Mouse (Mus musculus): ENCODE data around the gene Olfr15.
"Not testable (repeated sequence)": the region's sequence is repeated elsewhere in the genome, so short reads cannot be mapped to it uniquely, and the experiment has no call there.

Olfr15 gene

DNA sequence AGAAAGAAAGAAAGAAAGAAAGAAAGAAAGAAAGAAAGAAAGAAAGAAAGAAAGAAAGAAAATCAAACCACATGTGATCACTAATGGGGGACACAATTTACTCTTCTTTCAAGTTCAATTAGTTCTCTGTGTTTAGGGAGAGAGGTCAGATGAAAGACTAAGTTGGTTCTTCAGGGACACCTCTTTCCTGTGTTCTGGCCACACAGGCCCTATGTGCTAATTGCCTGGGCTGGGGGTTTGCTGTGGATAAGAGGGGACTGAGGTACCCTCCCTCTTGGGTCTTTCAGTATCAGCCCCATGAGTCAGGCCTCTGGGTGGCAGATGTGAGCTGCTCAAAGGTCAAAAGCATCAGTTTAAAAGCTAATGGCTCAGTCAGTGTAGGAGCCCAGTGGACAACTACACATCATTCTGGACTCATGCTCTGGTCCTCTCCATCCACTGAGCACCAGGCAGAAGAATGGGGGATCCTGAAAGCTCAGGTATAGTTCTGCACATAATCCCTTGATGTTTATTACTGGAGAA, at the start of gene Olfr15:
Olfr15 (plus strand) TSS at position 291 of the 522 bp plus-strand sequence.
- no peak for DNase-seq

DNA sequence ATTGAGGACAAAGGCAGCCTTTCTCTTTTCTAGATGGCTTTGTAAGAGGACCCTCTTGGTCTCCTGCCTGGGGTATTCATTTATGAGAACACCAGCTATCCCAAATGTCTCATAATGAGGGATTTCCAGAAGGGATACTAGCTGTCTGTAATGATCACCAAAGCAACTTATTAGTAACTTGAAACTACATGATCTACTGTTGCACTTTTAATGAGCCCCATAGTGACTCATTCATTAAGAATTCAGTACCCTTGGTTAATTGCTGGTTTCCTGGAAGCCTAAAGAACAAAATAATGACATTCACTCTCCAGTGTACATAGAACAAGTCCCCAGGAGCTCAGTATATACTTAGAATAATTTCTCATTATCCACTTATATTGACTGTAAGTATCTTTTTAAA, 49.4 kb upstream of the Olfr15 start:
- no peak for DNase-seq

DNA sequence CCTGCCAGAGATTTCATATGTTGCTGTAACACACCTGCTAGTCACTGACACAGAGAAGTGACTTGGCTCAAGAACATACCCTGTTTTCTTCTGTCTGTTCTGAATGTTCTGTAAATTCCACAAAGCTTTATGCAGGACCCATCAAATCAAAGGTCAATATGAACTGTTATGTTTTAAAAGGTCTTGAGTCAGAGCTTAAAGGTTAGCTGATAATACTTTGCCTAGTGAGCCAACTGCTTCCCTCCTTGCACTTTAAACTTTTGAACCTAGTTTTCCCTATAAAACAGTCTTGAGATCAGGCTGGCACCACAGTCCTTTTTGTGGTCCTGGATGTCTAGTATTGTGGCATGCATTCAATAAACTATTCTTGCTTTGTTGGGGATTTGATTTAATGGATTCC, 42.3 kb upstream of the Olfr15 start:
- DNase-seq = no peak

DNA sequence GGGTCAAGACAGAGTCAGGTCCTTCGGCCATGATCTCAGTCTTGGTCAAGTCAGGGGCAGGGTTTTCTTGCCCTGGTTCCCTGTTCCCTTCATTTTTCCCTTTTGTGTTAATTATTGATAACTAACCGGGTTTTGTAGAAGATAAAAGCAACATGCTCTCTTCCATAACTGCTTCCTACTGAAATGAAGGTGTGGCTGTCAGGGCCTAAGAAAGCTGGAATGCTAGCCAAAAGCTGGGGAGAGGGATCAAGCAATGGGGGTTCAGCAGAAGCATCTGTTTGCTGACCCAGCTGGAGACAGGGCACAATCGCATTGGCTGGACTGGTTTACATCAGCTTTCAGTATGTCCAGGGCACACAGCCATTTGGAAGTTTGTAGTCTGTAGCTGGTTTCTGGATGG, 22.5 kb upstream of the Olfr15 start:
- DNase-seq = no peak

DNA sequence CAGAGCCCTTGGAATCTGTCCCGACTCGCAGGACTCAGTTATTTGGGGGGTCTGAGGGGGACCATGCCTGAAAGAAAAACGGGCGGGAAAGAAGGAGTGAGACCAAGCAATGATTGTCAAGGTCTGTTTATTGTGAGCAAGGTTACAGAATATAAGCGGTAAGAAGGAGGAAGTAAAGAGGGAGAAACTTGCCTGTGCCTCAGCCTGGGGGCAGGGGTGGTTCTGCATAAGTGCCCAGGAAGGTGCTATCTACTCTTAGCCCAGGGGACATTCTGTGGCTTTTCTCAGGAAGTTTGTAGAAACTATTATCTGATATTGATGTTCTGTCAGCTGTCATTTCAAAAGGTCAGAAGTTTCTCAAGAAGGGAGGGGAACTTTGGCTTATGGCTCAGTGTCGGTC, 16.0 kb upstream of the Olfr15 start:
- not testable (repeated sequence) for DNase-seq

DNA sequence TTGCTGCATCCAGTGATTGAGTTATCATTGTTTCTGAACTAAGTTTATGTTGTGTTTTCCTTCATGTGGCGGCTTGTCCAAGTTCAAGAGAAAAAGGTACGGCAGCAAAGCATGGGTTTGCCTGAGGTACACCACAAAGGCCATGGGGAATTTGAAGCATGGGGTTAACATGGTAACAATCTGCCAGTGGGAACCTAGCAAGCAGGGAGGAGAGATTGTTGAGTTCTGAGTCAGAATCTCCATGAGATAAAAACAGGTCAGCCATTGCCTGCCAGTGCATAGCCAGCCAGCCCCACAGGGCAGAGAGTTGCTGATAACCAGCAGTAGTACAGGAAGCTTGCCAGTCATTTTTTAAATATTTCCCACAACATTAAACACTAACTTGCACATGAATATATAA, 10.5 kb upstream of the Olfr15 start:
- DNase-seq = no peak

DNA sequence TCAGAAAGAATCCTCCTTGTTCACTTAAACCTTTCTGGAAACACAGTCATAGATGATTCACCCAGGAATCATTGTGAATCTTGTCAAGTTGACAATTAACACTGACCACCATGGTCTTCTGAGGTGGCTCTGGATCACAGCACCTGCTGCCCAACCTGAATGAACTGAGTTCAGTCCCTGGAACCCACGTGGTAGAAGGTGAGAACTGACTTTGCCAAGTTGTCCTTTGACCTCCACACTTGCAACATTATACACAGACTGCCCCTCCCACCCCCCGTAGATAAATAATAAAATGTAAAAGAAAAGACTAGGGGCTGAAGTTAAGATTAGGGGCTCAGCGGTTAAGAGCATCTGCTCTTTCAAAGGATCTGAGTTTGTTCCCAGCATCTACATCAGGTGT, 2.7 kb upstream of the Olfr15 start:
- DNase-seq = no peak

DNA sequence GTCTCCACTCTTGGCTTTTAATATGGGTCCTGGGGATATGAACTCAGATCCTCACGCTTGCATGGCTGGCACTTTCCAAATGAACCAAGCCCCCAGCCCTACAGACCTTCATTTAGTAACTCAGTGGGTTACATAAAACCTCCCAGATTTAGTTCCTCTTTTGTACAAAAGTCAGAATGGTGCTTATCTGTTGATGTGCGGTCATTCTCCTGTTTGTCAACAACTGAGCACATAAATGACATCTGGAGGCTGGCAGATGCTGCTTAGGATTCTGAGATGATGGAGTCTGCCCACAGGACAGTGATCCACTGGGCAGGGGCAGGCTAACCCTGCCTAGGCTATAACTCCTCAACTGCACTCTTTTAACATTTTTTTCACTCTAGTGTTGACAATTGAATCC, 951 bp upstream of the Olfr15 start:
- no peak for DNase-seq

DNA sequence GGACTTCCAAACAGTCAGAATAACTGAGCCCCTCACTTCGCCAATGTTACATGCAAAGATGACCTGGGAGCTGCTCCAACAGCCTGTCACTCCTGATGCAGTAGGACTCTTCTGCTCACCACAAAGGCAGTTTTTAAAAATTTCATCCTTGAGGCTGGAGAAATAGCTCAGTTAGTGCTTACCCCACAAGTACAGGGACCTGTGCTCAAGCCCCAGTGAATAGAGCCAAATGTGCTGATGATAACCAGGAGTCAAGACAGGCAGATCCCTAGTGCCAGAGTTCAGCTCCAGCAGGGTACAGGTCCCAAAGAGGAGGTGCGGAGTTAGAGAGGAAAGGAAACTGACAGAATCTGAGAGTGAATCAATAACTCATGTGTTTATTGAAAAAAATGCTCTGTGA, 4.8 kb downstream of the Olfr15 start:
- no peak for DNase-seq

DNA sequence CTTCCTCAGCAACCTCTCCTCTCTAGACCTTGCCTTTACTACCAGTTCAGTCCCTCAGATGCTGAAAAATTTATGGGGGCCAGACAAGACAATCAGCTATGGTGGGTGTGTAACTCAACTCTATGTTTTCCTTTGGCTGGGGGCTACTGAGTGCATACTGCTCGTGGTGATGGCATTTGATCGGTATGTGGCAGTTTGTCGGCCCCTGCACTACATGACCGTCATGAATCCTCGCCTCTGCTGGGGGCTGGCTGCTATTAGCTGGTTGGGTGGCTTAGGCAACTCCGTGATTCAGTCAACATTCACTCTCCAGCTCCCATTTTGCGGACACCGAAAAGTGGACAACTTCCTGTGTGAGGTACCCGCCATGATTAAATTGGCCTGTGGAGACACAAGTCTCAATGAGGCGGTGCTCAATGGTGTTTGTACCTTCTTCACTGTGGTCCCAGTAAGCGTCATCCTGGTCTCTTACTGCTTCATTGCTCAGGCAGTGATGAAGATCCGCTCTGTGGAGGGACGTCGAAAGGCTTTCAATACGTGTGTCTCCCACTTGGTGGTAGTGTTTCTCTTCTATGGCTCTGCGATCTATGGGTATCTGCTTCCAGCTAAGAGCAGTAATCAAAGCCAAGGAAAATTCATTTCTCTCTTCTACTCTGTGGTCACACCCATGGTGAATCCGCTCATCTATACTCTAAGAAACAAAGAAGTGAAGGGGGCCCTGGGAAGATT, 8.6 kb downstream of the Olfr15 start:
- DNase-seq = peak in 1 of 2 experiments; percentile 17

DNA sequence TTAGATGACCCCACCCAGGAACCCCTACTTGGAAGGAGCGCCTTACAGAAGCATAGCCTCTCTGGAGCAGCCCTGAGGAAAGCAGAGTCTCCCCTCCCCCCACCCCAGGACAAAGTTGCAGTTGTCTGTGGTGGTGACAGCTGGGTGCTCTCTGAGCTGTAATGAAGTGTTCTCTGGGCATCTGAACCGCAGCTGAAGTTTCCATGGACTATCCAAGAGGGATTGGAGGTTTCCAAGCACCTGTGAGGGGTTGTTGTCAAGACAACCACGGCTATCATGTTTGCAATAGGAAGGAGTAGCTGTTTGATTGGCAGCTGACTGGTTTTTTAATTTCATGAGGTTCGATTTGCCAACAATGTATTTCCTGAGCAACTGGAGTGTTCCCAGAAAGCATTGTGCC, 12.3 kb downstream of the Olfr15 start:
- DNase-seq = no peak

DNA sequence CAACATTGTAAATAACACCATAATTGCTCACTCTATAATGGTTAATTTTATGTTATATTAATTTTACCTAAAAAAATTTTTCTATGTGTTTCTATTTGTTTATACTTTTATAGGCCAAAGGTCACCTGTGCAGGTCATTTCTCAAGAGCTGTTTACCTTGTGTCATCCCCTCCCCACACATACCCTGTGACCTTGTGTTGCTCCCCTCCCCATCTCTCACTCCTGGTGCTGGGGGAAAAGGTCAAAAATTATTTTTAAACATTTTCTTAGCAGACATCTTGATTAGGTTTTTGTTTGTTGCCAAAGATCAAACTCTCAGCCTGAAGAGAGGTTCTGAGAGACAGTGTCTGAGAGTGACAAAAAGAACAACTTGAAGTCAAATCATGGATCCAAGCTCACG, 13.1 kb downstream of the Olfr15 start:
- DNase-seq = no peak

DNA sequence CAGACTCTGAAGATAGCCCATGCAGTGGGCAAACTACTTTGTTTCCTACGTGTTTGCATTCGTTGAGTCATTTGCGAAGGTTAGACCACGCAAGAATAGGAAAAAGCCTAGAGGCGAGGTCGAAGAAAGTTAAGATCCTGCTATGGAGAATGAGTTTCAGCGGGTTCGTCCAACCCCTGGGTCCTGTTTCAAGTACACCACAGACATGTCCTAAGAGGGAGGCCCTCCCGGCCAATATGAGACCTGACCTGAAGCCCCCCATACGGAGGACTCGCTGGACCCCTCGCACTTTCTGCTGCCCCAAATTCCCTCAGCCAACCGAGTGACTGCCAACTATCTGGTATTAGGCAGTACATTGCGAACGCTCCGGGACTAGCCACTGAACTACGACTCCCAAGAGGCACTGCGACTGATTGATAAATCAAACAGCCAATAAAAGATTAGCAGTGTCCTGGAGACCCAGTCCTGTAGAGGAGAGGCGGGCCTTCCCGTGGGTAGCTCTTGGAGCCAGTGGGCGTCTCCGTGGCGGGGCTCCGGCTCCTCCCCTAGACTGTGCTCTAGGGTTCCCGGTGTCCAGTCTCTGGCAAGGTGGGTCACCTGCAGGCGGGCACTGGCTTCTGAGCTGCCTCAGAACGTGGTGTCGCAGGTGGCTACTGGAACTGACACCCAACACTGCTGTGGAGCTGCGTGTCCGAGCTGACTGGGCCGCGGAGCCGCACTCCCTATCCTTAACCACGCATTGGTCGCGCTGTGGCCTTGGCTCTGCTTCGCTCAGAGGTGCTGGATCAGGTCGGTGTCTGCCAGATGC, 16.2 kb downstream of the Olfr15 start, which contains the start of gene Zfp174:
Zfp174 (plus strand) TSS at position 558 of the 808 bp plus-strand sequence.
- peak; percentile 95 to 98 for DNase-seq

DNA sequence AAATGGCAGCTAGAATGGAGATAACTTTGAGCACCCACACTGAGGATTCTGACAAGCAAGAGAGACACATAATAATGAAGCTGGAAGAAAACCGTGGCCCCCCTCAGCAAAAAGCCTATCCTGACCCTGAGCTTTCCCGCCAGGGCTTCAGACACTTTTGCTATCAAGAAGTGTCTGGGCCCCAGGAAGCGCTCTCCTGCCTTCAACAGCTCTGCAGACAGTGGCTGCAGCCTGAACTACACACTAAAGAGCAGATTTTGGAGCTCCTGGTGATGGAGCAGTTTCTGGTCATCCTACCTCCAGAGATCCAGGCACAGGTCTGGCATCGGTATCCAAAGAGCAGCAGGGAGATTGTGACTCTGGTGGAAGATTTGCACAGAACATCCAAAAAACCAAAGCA, 17.2 kb downstream of the Olfr15 start:
- no peak for DNase-seq

DNA sequence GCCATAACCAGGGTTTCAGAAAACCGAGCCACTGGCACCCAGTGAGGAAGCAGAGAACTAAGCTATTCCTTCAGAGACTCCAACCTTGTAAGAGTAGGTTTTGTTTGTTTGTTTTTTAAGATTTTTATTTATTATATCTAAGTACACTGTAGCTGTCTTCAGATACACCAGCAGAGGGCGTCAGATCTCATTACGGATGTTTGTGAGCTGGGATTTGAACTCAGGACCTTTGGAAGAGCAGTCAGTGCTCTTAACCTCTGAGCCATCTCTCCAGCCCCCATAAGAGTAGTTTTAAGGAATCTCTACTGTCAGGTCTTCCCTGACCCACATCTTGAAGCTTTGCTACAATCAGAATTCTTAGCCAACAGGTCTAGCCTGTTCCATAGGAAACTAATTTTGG, 17.7 kb downstream of the Olfr15 start:
- DNase-seq = no peak

DNA sequence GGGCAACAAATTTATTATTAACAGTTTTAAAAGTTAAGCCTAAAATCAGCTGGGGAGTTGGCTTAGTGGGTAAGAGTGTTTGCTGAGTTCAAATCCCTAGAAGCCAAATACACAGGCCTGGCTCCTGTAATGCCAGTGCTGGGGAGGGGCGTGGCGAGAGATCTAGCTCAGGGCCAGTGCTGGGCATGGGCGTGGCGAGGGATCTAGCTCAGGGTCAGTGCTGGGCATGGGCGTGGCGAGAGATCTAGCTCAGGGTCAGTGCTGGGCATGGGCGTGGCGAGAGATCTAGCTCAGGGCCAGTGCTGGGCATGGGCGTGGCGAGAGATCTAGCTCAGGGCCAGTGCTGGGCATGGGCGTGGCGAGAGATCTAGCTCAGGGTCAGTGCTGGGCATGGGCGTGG, 20.6 kb downstream of the Olfr15 start:
- not testable (repeated sequence) for DNase-seq

DNA sequence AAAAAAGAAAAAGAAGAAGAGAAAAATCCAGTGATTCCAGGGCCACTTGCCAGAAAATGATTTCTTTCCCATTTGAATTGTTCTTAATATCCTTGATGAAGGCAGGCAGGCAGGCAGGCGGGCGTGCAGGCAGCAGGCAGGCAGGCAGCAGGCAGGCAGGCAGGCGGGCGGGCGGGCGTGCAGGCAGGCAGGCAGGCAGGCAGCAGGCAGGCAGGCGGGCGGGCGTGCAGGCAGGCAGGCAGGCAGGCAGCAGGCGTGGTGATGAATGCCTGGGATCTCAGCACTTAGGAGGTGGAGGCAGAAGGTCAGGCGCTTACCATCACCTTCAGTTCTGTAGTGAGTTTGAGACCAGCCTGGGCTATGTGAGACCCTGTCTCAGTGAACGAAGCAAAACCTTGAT, 21.9 kb downstream of the Olfr15 start:
- no peak for DNase-seq

DNA sequence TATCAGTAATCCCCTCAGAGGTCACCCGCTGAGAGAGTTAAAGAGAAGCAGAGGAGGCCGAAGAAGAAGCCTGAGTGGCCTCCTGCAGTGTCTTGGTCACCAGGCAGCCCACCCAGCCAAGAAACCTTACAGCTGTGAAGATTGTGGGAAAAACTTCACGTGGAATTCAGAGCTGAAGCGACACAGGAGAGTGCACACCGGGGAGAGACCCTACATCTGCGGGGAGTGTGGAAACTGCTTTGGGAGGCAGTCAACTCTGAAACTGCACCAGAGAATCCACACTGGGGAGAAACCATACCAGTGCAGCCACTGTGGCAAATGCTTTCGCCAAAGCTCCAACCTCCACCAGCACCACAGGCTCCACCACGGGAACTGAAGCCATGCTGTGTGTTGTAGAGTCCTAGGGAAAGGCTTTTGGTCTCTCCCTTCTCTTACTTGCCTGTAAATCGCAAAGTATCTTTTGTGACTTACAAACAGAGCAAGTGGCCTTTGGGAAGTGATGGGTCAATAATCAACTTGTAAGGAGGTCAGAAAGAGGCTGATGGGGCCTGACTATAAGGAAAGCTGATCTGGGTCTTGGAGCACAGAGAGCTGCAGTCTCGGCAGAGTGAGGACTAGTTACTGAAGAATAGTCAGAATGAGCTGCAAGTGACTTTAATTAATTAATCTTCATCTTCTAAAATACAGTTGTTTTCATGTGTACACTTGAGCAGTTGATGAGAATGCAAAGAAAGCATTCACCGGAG, 23.9 kb downstream of the Olfr15 start:
- DNase-seq = no peak

DNA sequence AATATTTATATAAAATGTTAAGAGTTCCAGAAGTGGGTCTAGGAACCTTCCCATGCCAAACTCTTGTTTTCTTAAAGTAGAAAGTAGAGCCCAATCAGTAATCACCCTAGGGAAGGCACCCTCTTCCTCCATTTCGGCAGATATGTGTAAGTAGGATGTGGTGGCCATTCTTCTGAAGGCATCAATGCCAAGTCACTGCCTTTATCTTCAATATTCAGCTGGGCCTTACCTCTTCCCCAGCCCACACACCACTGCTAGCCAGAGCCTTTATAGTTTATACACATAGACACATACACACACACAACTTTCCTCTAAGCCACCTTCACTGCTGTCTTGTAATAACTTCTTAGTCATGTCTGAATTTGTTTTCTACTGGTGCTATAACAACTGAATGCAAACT, 25.1 kb downstream of the Olfr15 start:
- no peak for DNase-seq

DNA sequence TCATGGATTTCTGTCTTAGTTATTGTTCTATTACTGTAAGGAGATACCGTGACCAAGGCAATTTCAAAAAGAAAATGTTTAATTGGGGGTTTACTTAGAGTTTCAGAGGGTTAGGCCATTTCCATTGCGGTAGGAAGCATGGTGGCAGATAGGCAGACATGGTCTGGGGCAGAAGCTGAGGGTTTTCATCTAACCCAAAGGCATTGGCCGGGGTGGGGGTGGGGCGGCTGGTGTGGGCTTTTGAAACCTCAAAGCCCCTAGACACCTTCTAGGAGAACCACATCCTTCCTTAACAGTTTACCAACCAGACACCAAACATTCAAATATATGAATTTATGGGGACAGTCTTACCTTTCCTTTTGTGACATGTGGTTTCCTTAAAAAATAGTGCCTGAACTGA, 28.6 kb downstream of the Olfr15 start:
- DNase-seq = no peak

DNA sequence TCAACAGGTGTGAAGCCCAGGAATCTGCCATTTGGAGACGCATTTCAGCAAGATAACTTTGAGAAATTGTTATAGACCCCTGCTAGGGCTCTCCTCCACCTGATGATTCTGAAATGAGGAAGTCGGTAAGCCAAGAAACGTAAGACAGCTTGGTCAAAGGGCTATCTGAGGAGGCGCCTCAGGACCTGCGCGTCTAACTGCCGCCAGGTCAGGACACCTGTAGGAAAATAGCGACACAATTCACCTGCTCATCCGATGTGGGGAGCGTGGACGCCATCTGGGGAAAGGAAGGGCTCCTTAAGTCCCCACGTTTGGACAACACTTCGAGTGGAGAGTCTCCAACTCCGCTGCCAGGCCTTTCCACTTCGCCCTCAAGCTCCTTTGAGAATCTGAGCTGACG, 41.1 kb downstream of the Olfr15 start:
- no peak for DNase-seq

DNA sequence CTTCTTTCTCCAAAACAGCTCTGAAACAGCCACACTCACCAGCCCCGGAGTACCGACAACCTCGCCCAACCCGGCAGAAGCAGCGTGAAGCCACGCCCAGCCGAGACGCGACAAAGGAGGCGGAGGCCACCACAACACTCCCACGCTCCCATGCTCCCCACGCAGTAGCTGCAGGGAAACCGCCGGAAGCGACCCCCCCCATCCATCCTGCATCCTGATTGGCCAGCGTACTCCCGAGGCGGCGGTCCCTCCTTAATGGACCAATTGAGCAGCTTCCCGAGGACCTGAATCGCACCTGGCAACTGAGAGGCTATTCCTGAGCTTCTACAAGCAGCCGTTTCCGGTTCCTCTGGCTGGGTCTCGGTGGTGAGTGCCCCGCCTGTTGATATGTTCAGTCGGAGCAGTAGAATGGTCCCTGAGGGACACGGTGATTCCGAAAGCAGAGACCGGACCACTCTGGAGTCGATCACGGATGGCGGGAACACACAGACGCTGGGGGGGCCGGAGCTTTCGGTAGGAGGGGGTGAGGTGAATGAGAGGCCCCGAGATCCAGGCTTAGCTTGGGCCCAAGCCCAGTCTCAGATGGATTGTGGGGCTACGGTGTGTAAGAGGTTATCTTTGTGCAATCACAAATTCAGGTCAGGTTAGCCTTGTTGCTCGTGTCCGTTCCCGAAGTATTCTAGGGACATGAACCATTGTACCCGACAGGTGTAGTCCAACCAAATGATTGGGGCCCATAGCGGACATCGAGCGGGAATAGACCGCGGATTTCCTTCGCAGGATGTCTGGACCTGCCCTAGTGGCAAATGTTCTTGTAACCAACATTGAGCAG, 41.8 kb downstream of the Olfr15 start, which contains the start of gene Naa60:
Naa60 (plus strand) TSS at position 160 of the 832 bp plus-strand sequence.
- DNase-seq = peak; percentile 94 to 98
